Mouse (Mus musculus) lung, adult 2 months (tissue): ENCODE results near the gene Uhrf1. TPM values are rescaled to one million over a fixed set of nuclear protein-coding genes. Genes with fewer than 3 reads are reported as not detected.

Source experiments
- DNase-seq: peaks from one replicate; pipeline ENCODE4 v3.0.0; 2022
- H3K4me1 ChIP-seq: fragments of 200-500 bp; 2 replicates; pipeline ENCODE4 v1.6.1; 2011; ENCODE audit warnings: low read length; ENCODE audit not compliant: control insufficient read depth, insufficient read depth
- H3K4me3 ChIP-seq: fragments of 200-500 bp; replicated peaks from 2 replicates; pipeline ENCODE3; 2011; ENCODE audit warnings: low read depth, mild to moderate bottlenecking, control low read depth, low read length; ENCODE audit errors: extremely low read depth
- CTCF ChIP-seq: fragments of 200-500 bp; IDR thresholded peaks from 2 replicates; pipeline ENCODE4 v1.5.1; 2011; ENCODE audit warnings: mild to moderate bottlenecking, low read length, control low read depth; ENCODE audit not compliant: insufficient read depth
- POLR2A ChIP-seq: fragments of 200-500 bp; IDR thresholded peaks from 2 replicates; pipeline ENCODE4 v1.6.1; 2011; ENCODE audit warnings: low read depth, mild to moderate bottlenecking, control low read depth, low read length, borderline replicate concordance; ENCODE audit errors: extremely low read depth
- WGBS: fragments of 180-500 bp; shearing (Covaris S2); methylation state at CpG from one replicate; pipeline ENCODE4 v1.1.7; 2018; 5-methylcytosine and 5-hydroxymethylcytosine counted together
- polyA plus RNA-seq: library from polyadenylated mRNA; depleted of rRNA; stranded (reverse); fragments of >200 nt; gene quantifications from 2 replicates; pipeline ENCODE4 v1.2.3, GENCODE M21; 2012

The Uhrf1 gene
- polyA plus RNA-seq, 1 experiment = 3.2 TPM

DNA sequence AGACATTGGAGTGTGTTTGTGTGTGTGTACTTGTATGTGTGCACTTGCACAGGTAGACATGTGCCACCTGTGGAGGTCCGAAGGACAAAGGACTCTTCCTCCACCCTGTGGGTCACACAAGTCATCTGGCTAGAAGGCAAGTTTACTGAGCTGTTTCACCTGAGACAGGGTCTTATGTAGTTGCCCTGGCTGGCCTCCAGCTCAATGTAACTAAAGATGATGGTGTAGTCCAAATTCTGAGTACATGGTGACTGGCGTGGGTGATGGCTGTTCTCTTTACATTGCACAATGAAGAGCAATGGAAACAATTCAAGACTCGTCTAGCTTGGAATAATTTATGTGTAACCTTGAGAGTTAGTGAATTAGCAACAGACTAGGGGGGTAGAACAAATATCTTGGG is 21.3 kb downstream of the Uhrf1 start:
- H3K4me1 ChIP-seq = peaks cover 11% of the 10 kb centered on the region
- no peak for DNase-seq
- WGBS = 60% methylated on average over 3 of the region's 3 CpGs
- TF ChIP-seq CTCF (no peak), POLR2A (no peak)
- H3K4me3 ChIP-seq = no peak overlapping the region

DNA sequence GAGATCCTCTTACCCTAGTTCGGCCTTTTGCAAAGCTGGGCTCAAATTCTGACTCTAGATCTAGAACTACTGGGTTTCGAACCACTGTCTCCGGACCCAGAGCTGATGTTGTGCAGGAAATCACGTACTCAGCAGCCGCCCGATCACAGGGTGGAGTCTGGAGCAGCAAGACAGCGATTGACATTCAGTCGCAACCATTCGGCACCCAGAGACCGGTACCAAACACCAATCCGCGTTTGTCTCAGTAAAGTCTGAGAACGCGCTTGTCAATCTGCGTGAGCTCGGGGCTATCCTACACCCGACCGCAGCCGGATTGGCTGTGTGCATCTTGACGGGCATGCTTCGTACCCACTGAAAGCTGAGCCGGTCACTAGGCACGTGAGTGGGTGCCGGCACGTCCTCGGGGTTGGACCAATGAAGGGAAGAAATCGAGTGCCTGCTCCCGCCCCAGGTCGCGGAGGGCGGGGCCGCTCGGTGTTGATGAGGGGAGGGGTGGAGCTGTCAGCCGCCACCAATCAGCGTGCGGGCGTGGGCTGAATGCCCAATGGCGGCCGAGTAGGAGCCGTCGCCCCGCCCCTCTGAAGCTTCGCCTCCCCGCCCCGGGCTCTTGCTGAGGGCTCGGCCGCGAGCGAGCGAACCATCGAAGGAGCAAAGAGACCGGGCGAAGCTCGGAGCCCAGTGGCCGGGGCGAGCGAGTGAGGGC is 22.5 kb downstream of the Uhrf1 start, which contains the start of gene Kdm4b:
TSS of gene Kdm4b (plus strand) at position 613 of the 703 bp plus-strand sequence.
- WGBS = 1% methylated on average over 57 of the region's 57 CpGs
- TF ChIP-seq CTCF (no peak), POLR2A (peak; percentile 70; the same call in 1 of the 2 replicates)
- peak within 1 kb of the TSS; percentile 71 for H3K4me3 ChIP-seq
- DNase-seq = peak; percentile 98
- peaks cover 11% of the 10 kb centered on the region for H3K4me1 ChIP-seq

DNA sequence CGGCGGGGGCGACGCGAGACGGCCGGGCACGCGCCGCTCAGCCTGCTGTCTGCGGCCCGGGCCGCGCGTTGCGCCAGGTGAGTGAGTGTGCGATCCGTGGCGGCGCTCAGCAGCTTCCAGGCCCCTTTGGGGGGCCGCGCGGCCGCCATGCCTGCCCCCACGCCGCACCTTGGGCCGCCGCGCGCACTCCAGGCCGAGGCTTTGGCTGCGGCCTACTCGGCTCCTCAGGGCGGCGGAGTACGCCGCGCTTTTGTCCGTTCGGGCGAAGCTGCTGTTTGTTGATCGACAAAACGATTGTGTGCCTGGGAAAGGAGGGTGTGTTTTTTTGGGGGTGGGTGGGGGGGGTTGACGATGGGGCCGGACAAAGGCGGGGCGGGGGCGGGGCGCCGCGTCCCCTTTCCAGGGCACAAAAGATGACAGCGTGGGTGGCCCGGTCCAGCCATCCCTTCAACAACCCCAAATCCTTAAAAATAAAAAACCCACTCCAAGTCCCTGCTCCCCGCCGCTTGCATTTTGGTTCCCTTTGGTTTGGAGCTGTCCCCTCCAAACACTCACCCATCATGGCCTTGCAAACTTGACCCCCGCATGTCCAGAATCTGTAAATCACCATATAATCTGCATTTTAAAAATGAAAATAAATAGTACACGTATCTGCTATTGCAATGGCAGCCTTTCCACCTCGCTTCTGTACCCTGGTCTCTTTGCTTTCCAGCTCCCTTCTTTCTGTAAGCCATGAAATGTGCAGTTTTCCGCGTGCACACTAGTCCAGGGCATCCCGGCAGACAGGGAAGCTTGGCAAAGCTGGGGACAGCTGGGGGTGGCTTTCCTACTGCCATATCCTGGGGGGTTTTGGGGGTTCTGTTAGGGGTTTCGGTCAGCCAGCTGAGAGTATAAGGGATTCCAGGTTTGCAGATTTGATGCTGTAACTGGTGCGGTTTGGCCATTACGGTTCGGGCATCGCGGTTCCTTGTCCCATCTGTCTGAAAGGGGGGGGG is 23.3 kb downstream of the Uhrf1 start:
- Histone ChIP-seq H3K4me3 (peak overlapping the region; percentile 71), H3K4me1 (peaks cover 11% of the 10 kb centered on the region)
- no peak for DNase-seq
- TF ChIP-seq POLR2A (no peak), CTCF (no peak)
- 2% methylated on average over 63 of the region's 67 CpGs for WGBS

DNA sequence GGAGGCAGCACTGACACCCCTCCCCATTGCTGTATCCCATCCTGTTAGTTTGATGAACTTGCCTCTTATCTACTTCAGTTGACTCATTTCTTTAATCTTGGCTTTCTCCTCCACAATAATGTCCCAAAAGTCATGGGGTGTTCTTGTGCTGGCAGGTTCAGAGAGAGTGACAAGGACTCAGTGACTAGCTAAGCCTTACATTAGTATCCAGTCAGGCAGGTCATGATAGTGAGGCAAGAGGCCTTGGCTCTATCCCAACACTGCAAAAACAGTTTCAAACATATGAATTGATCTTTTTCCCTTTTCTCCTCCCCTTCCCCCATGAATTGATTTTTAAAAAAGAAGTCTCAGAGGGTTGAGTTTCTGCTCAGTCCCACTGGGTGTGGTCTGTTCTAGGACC is 26.1 kb downstream of the Uhrf1 start:
- TF ChIP-seq POLR2A (no peak), CTCF (no peak)

DNA sequence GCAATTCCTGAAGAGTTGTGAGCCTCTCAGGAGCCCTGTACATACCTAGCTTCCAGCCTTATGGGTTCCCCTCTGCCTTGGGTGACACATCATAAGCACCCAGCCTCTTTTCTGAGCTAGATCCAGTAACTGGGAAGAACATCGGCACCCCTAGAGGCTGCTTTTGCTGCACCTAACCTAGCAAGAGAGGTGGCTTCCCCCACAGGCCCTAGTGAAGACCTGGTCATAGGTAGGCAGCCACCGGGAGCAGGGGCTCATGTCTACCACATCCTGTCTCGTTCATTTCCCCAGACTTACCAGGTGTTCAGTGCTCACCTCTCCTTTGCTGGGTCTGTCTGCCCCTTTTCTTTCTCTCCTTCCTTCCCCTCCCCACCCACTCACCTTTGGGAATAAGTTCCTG is 27.2 kb downstream of the Uhrf1 start:
- TF ChIP-seq POLR2A (no peak), CTCF (no peak)
- Histone ChIP-seq H3K4me3 (no peak overlapping the region), H3K4me1 (peaks cover 15% of the 10 kb centered on the region)
- 55% methylated on average over 3 of the region's 3 CpGs for WGBS
- DNase-seq = no peak

More for the DNA sequence above, 26.1 kb downstream of the Uhrf1 start:
- Histone ChIP-seq H3K4me1 (peaks cover 12% of the 10 kb centered on the region), H3K4me3 (no peak overlapping the region)
- DNase-seq = no peak

DNA sequence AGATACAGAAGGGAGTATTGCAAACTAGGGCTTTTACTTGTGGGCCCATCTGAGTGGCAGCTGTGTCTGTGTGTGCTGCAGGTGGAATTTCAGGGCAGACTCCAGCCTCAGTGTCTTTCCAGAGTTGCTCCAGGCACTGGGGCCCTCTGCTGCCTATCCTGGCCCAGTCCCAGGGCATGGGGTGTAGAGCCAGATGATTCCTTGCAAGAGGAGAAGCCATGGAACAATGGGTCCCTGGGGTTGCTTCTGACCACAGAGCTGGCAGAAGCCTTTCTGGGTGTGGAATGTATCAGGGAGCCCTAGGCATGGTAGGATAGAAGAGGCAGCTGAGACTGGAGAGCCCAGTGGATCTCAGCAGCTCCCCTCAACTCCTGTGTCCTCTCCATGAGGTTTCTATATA is 28.1 kb downstream of the Uhrf1 start:
- no peak for DNase-seq

DNA sequence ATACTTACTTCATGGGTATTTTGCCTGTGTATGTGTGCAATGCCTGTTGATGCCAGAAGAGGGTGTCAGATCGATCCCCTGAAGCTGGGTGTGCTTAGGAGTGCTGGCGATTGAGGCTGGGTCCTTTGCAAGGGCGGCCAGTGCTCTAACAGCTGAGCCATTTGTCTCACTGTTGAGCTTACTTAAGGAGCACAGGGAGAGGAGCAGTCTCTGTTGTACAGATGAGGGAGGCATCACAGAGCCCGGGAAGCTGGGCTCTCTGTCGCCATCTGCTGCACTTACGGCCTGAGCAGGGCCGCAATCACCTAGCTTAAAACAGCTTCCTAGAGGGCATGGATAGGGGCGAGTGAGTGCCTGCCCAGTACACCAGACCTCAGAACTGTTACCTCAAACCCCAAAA is 29.9 kb downstream of the Uhrf1 start:
- WGBS = 55% methylated on average over 8 of the region's 8 CpGs
- TF ChIP-seq CTCF (0 out of 2 replicates have a peak, but pooled peaks have one; percentile 2), POLR2A (no peak)
- Histone ChIP-seq H3K4me1 (peaks cover 9% of the 10 kb centered on the region), H3K4me3 (no peak overlapping the region)
- DNase-seq = no peak

More for the DNA sequence above, 28.1 kb downstream of the Uhrf1 start:
- H3K4me1 ChIP-seq = peaks cover 15% of the 10 kb centered on the region
- no peak for TF ChIP-seq CTCF
- TF ChIP-seq POLR2A = no peak
- H3K4me3 ChIP-seq = no peak overlapping the region

DNA sequence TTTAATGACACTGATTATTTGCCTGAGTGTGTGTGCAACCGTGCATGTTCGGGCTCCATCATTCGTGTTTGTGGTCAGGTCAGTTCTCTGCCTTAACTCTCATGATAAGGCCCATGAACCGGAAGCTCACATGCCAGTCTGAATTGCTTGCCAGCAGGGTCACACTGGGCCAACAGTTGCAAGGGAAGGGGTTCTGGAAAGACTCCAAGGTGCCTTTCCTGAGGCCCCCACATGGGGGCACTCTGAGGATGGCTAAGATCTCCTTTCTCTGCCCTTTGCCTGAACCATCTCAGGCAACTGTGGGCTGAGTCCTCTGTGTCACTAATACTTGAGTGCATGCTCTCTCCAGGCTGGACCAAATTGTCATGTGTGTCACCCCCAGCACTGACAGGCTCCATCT is 34.1 kb downstream of the Uhrf1 start:
- TF ChIP-seq CTCF (peak; percentile 68), POLR2A (no peak)
- Histone ChIP-seq H3K4me3 (no peak overlapping the region), H3K4me1 (peaks cover 20% of the 10 kb centered on the region)
- peak; percentile 47 for DNase-seq
- WGBS = 11% methylated on average over 4 of the region's 4 CpGs

DNA sequence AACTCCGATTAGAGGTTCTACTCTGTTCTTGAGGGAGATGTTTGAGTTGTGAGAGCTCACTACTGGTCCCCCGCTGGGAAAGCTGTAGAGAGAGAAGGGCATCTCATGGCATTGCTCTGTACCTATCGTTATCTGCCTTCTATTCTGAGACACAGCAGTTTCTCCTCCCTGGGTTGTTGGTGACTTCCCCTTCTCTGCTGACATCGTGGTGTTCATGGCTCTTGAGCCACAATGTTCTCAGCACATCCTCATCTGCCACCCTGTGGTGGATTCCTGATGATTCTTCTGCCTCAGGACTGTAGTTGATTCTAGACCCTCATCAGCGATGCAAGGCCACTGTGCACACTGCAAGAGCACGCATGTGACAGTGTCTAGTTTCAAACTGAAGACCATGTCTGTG is 34.7 kb downstream of the Uhrf1 start:
- WGBS = 76% methylated on average over 6 of the region's 6 CpGs
- Histone ChIP-seq H3K4me1 (peaks cover 20% of the 10 kb centered on the region), H3K4me3 (no peak overlapping the region)
- DNase-seq = no peak
- TF ChIP-seq CTCF (no peak), POLR2A (no peak)

DNA sequence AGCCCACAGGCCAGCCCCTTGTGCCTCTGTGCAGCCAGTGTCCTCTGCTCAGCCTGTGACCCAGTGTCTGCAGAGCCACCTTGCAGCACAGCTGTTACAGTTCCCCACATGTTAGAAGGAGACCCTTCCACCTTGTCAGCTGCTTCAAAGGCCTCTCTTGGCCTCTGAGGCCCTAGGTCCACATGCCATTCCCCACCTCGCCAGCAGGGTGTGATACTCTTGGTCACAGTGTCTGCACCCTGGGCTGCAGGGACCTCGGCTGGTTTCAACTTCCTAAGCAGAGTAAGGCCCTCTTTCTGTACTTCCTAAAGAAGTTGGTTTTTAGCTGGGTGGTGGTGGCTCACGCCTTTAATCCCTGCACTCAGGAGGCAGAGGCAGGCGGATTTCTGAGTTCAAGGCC is 35.8 kb downstream of the Uhrf1 start:
- Histone ChIP-seq H3K4me1 (peaks cover 20% of the 10 kb centered on the region), H3K4me3 (no peak overlapping the region)
- WGBS = 59% methylated on average over 4 of the region's 4 CpGs
- TF ChIP-seq CTCF (peak; percentile 47), POLR2A (no peak)
- DNase-seq = peak; percentile 36
